Mouse (Mus musculus) hindbrain, embryonic 15.5 days (tissue): ENCODE results near the gene Tmem132c. TPM values are rescaled to one million over a fixed set of nuclear protein-coding genes. Genes with fewer than 3 reads are reported as not detected.
A peak's percentile ranks its signal among the peaks of the same experiment; 100 is the strongest.

ENCODE experiments used
- ATAC-seq: fragments of 200-750 bp; cut with Nextera tagmentation; 2 replicates; pipeline ENCODE4 v1.8.0; 2017; ENCODE audit warnings: low read depth, moderate number of reproducible peaks, moderate TSS enrichment; ENCODE audit not compliant: low FRiP score
- H3K27ac ChIP-seq: fragments of 300-500 bp; sonication (generic); replicated peaks from 2 replicates; pipeline ENCODE4 v1.5.1; 2015; ENCODE audit warnings: mild to moderate bottlenecking, inconsistent platforms
- H3K27me3 ChIP-seq: fragments of 300-500 bp; sonication (generic); 2 replicates; pipeline ENCODE4 v1.6.1; 2015; ENCODE audit warnings: control low read depth, inconsistent platforms
- H3K36me3 ChIP-seq: fragments of 300-500 bp; sonication (generic); 2 replicates; pipeline ENCODE4 v1.6.1; 2015; ENCODE audit warnings: control low read depth, inconsistent platforms
- H3K4me1 ChIP-seq: fragments of 300-500 bp; sonication (generic); replicated peaks from 2 replicates; pipeline ENCODE4 v1.6.1; 2015; ENCODE audit warnings: control low read depth, inconsistent platforms
- H3K4me2 ChIP-seq: fragments of 300-500 bp; sonication (generic); 2 replicates; pipeline ENCODE4 v1.6.1; 2015; ENCODE audit warnings: moderate library complexity, mild to moderate bottlenecking, inconsistent platforms
- H3K4me3 ChIP-seq: fragments of 300-500 bp; sonication (generic); 2 replicates; pipeline ENCODE4 v1.5.1; 2015; ENCODE audit warnings: mild to moderate bottlenecking, inconsistent platforms
- H3K9ac ChIP-seq: fragments of 300-500 bp; sonication (generic); 2 replicates; pipeline ENCODE4 v1.6.1; 2015; ENCODE audit warnings: inconsistent platforms
- H3K9me3 ChIP-seq: fragments of 300-500 bp; sonication (generic); 2 replicates; pipeline ENCODE4 v1.6.1; 2016; ENCODE audit warnings: control low read depth, inconsistent platforms
- WGBS: fragments of 180-500 bp; shearing (Covaris S2); methylation state at CpG from one replicate; pipeline ENCODE4 v1.1.7; 2015; 5-methylcytosine and 5-hydroxymethylcytosine counted together
- polyA plus RNA-seq: library from polyadenylated mRNA; unstranded; fragments of >200 nt; fragmentation: Nextera tagmentation; extraction: Ambion mirVana; gene quantifications from 2 replicates; pipeline ENCODE4 v1.2.1, GENCODE M21; 2015

Tmem132c gene
- polyA plus RNA-seq, 1 experiment from 2014 or later = 16.4 TPM

GRCm38 (mm10) chr5:127379351-127379750 is 137.7 kb downstream of the Tmem132c start:
- 62% methylated on average over 2 of the region's 2 CpGs for WGBS
- Histone ChIP-seq H3K27me3 (no peaks in the 10 kb centered on the region), H3K27ac (no peak overlapping the region), H3K9me3 (peaks cover 4% of the 10 kb centered on the region; the same call in 1 of the 2 replicates), H3K4me1 (peaks cover 17% of the 10 kb centered on the region), H3K9ac (no peak overlapping the region), H3K4me3 (no peak overlapping the region), H3K4me2 (no peak overlapping the region), H3K36me3 (no peaks in the 10 kb centered on the region)
- ATAC-seq = no peak

- no peak overlapping the region for H3K4me2 ChIP-seq
- no peak overlapping the region for H3K4me3 ChIP-seq
- no peak for ATAC-seq
- no peaks in the 10 kb centered on the region for H3K36me3 ChIP-seq
- WGBS = 37% methylated on average over 4 of the region's 4 CpGs
- H3K27me3 ChIP-seq = no peaks in the 10 kb centered on the region
- no peaks in the 10 kb centered on the region for H3K9me3 ChIP-seq
- no peak overlapping the region for H3K9ac ChIP-seq
- H3K4me1 ChIP-seq = peaks cover 17% of the 10 kb centered on the region
- no peak overlapping the region for H3K27ac ChIP-seq
Observed at GRCm38 (mm10) chr5:127381216-127381615, 139.6 kb downstream of the Tmem132c start.

- no peak overlapping the region for H3K4me3 ChIP-seq
- H3K27ac ChIP-seq = no peak overlapping the region
- WGBS = 44% methylated on average over 5 of the region's 5 CpGs
Observed at GRCm38 (mm10) chr5:127382571-127382970, 141.0 kb downstream of the Tmem132c start.

GRCm38 (mm10) chr5:127391187-127391586 is 149.6 kb downstream of the Tmem132c start:
- no peak overlapping the region for H3K4me3 ChIP-seq
- 94% methylated on average over 5 of the region's 5 CpGs for WGBS
- H3K27me3 ChIP-seq = no peaks in the 10 kb centered on the region
- H3K4me1 ChIP-seq = no peaks in the 10 kb centered on the region
- no peak for ATAC-seq
- H3K27ac ChIP-seq = no peak overlapping the region
- no peaks in the 10 kb centered on the region for H3K9me3 ChIP-seq
- no peaks in the 10 kb centered on the region for H3K36me3 ChIP-seq
- no peak overlapping the region for H3K9ac ChIP-seq
- no peak overlapping the region for H3K4me2 ChIP-seq

More at GRCm38 (mm10) chr5:127382571-127382970, 141.0 kb downstream of the Tmem132c start:
- H3K9me3 ChIP-seq = no peaks in the 10 kb centered on the region
- H3K4me2 ChIP-seq = no peak overlapping the region
- H3K27me3 ChIP-seq = no peaks in the 10 kb centered on the region
- H3K4me1 ChIP-seq = peaks cover 17% of the 10 kb centered on the region
- ATAC-seq = no peak
- H3K36me3 ChIP-seq = no peaks in the 10 kb centered on the region
- no peak overlapping the region for H3K9ac ChIP-seq

- no peaks in the 10 kb centered on the region for H3K9me3 ChIP-seq
- H3K27ac ChIP-seq = no peak overlapping the region
- H3K4me2 ChIP-seq = no peak overlapping the region
- H3K9ac ChIP-seq = no peak overlapping the region
- no peak overlapping the region for H3K4me3 ChIP-seq
- no peaks in the 10 kb centered on the region for H3K27me3 ChIP-seq
- no peaks in the 10 kb centered on the region for H3K36me3 ChIP-seq
- peaks cover 8% of the 10 kb centered on the region; the same call in 1 of the 2 replicates for H3K4me1 ChIP-seq
- 86% methylated on average over 9 of the region's 9 CpGs for WGBS
- ATAC-seq = no peak
Observed at GRCm38 (mm10) chr5:127396889-127397288, 155.3 kb downstream of the Tmem132c start.

GRCm38 (mm10) chr5:127398010-127398409 is 156.4 kb downstream of the Tmem132c start:
- Histone ChIP-seq H3K9ac (no peak overlapping the region), H3K4me1 (peaks cover 8% of the 10 kb centered on the region; the same call in 1 of the 2 replicates), H3K4me2 (no peak overlapping the region), H3K9me3 (no peaks in the 10 kb centered on the region), H3K36me3 (no peaks in the 10 kb centered on the region), H3K4me3 (no peak overlapping the region), H3K27me3 (no peaks in the 10 kb centered on the region), H3K27ac (no peak overlapping the region)
- no peak for ATAC-seq
- WGBS = 11% methylated on average over 7 of the region's 7 CpGs

GRCm38 (mm10) chr5:127405391-127406000 is 163.9 kb downstream of the Tmem132c start:
- Histone ChIP-seq H3K4me2 (peak overlapping the region; percentile 20; the same call in 1 of the 2 replicates), H3K4me1 (peaks cover 20% of the 10 kb centered on the region), H3K4me3 (no peak overlapping the region), H3K27me3 (no peaks in the 10 kb centered on the region), H3K36me3 (no peaks in the 10 kb centered on the region), H3K9ac (no peak overlapping the region), H3K9me3 (no peaks in the 10 kb centered on the region), H3K27ac (peak overlapping the region; percentile 43)
- WGBS = 17% methylated on average over 18 of the region's 18 CpGs
- peak; percentile 86 for ATAC-seq

GRCm38 (mm10) chr5:127406014-127406655 is 164.5 kb downstream of the Tmem132c start:
- H3K4me2 ChIP-seq = 0 out of 2 replicates have a peak overlapping the region, but pooled peaks have one; percentile 20
- H3K36me3 ChIP-seq = no peaks in the 10 kb centered on the region
- WGBS = 37% methylated on average over 9 of the region's 9 CpGs
- no peak for ATAC-seq
- H3K27ac ChIP-seq = peak overlapping the region; percentile 43
- no peaks in the 10 kb centered on the region for H3K27me3 ChIP-seq
- no peak overlapping the region for H3K4me3 ChIP-seq
- H3K9me3 ChIP-seq = no peaks in the 10 kb centered on the region
- no peak overlapping the region for H3K9ac ChIP-seq
- H3K4me1 ChIP-seq = peaks cover 20% of the 10 kb centered on the region

GRCm38 (mm10) chr5:127416536-127416935 is 174.9 kb downstream of the Tmem132c start:
- Histone ChIP-seq H3K4me1 (no peaks in the 10 kb centered on the region), H3K4me3 (no peak overlapping the region), H3K9me3 (no peaks in the 10 kb centered on the region), H3K4me2 (no peak overlapping the region), H3K9ac (no peak overlapping the region), H3K36me3 (no peaks in the 10 kb centered on the region), H3K27me3 (no peaks in the 10 kb centered on the region), H3K27ac (no peak overlapping the region)
- 64% methylated on average over 7 of the region's 7 CpGs for WGBS
- no peak for ATAC-seq

GRCm38 (mm10) chr5:127423936-127424335 is 182.3 kb downstream of the Tmem132c start:
- no peak for ATAC-seq
- Histone ChIP-seq H3K27ac (no peak overlapping the region), H3K27me3 (no peaks in the 10 kb centered on the region), H3K4me3 (no peak overlapping the region), H3K4me2 (no peak overlapping the region), H3K4me1 (no peaks in the 10 kb centered on the region), H3K36me3 (no peaks in the 10 kb centered on the region), H3K9ac (no peak overlapping the region), H3K9me3 (no peaks in the 10 kb centered on the region)

- Histone ChIP-seq H3K4me3 (no peak overlapping the region), H3K9ac (no peak overlapping the region), H3K9me3 (no peaks in the 10 kb centered on the region), H3K4me2 (no peak overlapping the region), H3K4me1 (no peaks in the 10 kb centered on the region), H3K36me3 (no peaks in the 10 kb centered on the region), H3K27me3 (no peaks in the 10 kb centered on the region), H3K27ac (no peak overlapping the region)
- ATAC-seq = no peak
- WGBS = 25% methylated on average over 10 of the region's 10 CpGs
Observed at GRCm38 (mm10) chr5:127429124-127429523, 187.5 kb downstream of the Tmem132c start.

- Histone ChIP-seq H3K4me3 (no peak overlapping the region), H3K27ac (no peak overlapping the region), H3K4me2 (no peak overlapping the region), H3K4me1 (no peaks in the 10 kb centered on the region), H3K9me3 (no peaks in the 10 kb centered on the region), H3K27me3 (no peaks in the 10 kb centered on the region), H3K36me3 (no peaks in the 10 kb centered on the region), H3K9ac (no peak overlapping the region)
- 59% methylated on average over 9 of the region's 9 CpGs for WGBS
- no peak for ATAC-seq
Observed at GRCm38 (mm10) chr5:127431561-127431960, 190.0 kb downstream of the Tmem132c start.
